Mouse (Mus musculus) liver, adult 2 months (tissue): ENCODE results near the gene Mrpl58. TPM values are rescaled to one million over a fixed set of nuclear protein-coding genes. Genes with fewer than 3 reads are reported as not detected.

ENCODE experiments used
- DNase-seq: peaks from one replicate; pipeline ENCODE4 v3.0.0-alpha.2; 2011; ENCODE audit warnings: low read depth, low spot score; ENCODE audit errors: extremely low read depth
- H3K27ac ChIP-seq: fragments of 200-500 bp; replicated peaks from 2 replicates; pipeline ENCODE4 v1.5.1; 2012; ENCODE audit warnings: low read depth, mild to moderate bottlenecking, control low read depth, inconsistent platforms, low read length; ENCODE audit not compliant: insufficient read depth
- H3K27me3 ChIP-seq: fragments of 200-500 bp; 2 replicates; pipeline ENCODE4 v1.6.1; 2012; ENCODE audit warnings: mild to moderate bottlenecking, moderate library complexity, low read length, inconsistent platforms; ENCODE audit not compliant: control insufficient read depth, insufficient read depth
- H3K36me3 ChIP-seq: fragments of 200-500 bp; 2 replicates; pipeline ENCODE4 v1.6.1; 2012; ENCODE audit warnings: low read length, inconsistent platforms; ENCODE audit not compliant: control insufficient read depth, insufficient read depth
- H3K4me1 ChIP-seq: fragments of 200-500 bp; 2 replicates; pipeline ENCODE4 v1.6.1; 2011; ENCODE audit warnings: low read length; ENCODE audit not compliant: control insufficient read depth, insufficient read depth
- H3K4me3 ChIP-seq: fragments of 200-500 bp; 2 replicates; pipeline ENCODE4 v1.5.1; 2011; ENCODE audit warnings: low read depth, mild to moderate bottlenecking, control low read depth, low read length, moderate library complexity; ENCODE audit not compliant: insufficient read depth
- H3K79me2 ChIP-seq: fragments of 200-500 bp; 2 replicates; pipeline ENCODE4 v1.6.1; 2012; ENCODE audit warnings: inconsistent platforms, mild to moderate bottlenecking, low read length, moderate library complexity; ENCODE audit not compliant: control insufficient read depth, insufficient read depth
- H3K9ac ChIP-seq: fragments of 200-500 bp; 2 replicates; pipeline ENCODE4 v1.6.1; 2012; ENCODE audit warnings: low read depth, mild to moderate bottlenecking, control low read depth, inconsistent platforms, low read length
- CTCF ChIP-seq: fragments of 200-500 bp; IDR thresholded peaks from 2 replicates; pipeline ENCODE4 v1.5.1; 2011; ENCODE audit warnings: low read depth, low read length, control low read depth
- POLR2A ChIP-seq: fragments of 200-500 bp; IDR thresholded peaks from 2 replicates; pipeline ENCODE4 v1.6.1; 2011; ENCODE audit warnings: low read length, control low read depth; ENCODE audit not compliant: insufficient read depth; ENCODE audit errors: extremely low read depth
- WGBS: fragments of 180-500 bp; shearing (Covaris S2); methylation state at CpG from one replicate; pipeline ENCODE4 v1.1.7; 2018; 5-methylcytosine and 5-hydroxymethylcytosine counted together
- polyA plus RNA-seq: library from polyadenylated mRNA; depleted of rRNA; stranded (reverse); fragments of >200 nt; gene quantifications from 2 replicates; pipeline ENCODE4 v1.2.3, GENCODE M21; 2012
- total RNA-seq: library from RNA; depleted of rRNA; stranded (reverse); fragments of >200 nt; gene quantifications from 2 replicates; pipeline ENCODE4 v1.2.3, GENCODE M21; 2014

Gene Mrpl58
- total and polyA plus RNA-seq, 2 experiments: 67.2 to 70.0 TPM

- no peak for TF ChIP-seq CTCF
- TF ChIP-seq POLR2A: no peak
- 88% methylated on average over 1 of the region's 1 CpGs for WGBS
- peaks cover 5% of the 10 kb centered on the region for H3K4me1 ChIP-seq
- no peak overlapping the region for H3K27ac ChIP-seq
- no peak overlapping the region for H3K9ac ChIP-seq
- no peaks in the 10 kb centered on the region for H3K36me3 ChIP-seq
- peaks cover under 1% of the 10 kb centered on the region for H3K27me3 ChIP-seq
- H3K4me3 ChIP-seq: no peak overlapping the region
- no peaks in the 10 kb centered on the region for H3K79me2 ChIP-seq
- no peak for DNase-seq
These were observed 31.5 kb upstream of the Mrpl58 start for GRCm38 (mm10) chr11:115372015-115372414.

GRCm38 (mm10) chr11:115372737-115373136 is 30.8 kb upstream of the Mrpl58 start:
- no peak for DNase-seq
- 58% methylated on average over 2 of the region's 2 CpGs for WGBS
- TF ChIP-seq CTCF: no peak
- TF ChIP-seq POLR2A: no peak
- Histone ChIP-seq H3K27me3 (no peaks in the 10 kb centered on the region), H3K36me3 (no peaks in the 10 kb centered on the region), H3K79me2 (no peaks in the 10 kb centered on the region), H3K4me3 (no peak overlapping the region), H3K9ac (no peak overlapping the region), H3K27ac (no peak overlapping the region), H3K4me1 (peaks cover 4% of the 10 kb centered on the region)

- Histone ChIP-seq H3K27ac (no peak overlapping the region), H3K36me3 (no peaks in the 10 kb centered on the region), H3K79me2 (no peaks in the 10 kb centered on the region), H3K9ac (peak overlapping the region; percentile 26; the same call in 1 of the 2 replicates), H3K4me3 (peak overlapping the region; percentile 54), H3K4me1 (peaks cover 3% of the 10 kb centered on the region; the same call in 1 of the 2 replicates), H3K27me3 (no peaks in the 10 kb centered on the region)
- TF ChIP-seq POLR2A (no peak), CTCF (no peak)
- 2% methylated on average over 30 of the region's 30 CpGs for WGBS
- peak; percentile 39 for DNase-seq
These were observed 29.5 kb upstream of the Mrpl58 start for GRCm38 (mm10) chr11:115373805-115374694.

GRCm38 (mm10) chr11:115374695-115375425 is 28.7 kb upstream of the Mrpl58 start:
- Histone ChIP-seq H3K9ac (no peak overlapping the region), H3K36me3 (no peaks in the 10 kb centered on the region), H3K27me3 (no peaks in the 10 kb centered on the region), H3K4me3 (no peak overlapping the region), H3K27ac (no peak overlapping the region), H3K4me1 (peaks cover 3% of the 10 kb centered on the region; the same call in 1 of the 2 replicates), H3K79me2 (no peaks in the 10 kb centered on the region)
- TF ChIP-seq CTCF (no peak), POLR2A (no peak)
- WGBS: 59% methylated on average over 12 of the region's 12 CpGs
- no peak for DNase-seq

- WGBS: 67% methylated on average over 7 of the region's 7 CpGs
- Histone ChIP-seq H3K79me2 (no peaks in the 10 kb centered on the region), H3K27me3 (no peaks in the 10 kb centered on the region), H3K9ac (no peak overlapping the region), H3K4me1 (peaks cover 3% of the 10 kb centered on the region; the same call in 1 of the 2 replicates), H3K4me3 (no peak overlapping the region), H3K27ac (no peak overlapping the region), H3K36me3 (no peaks in the 10 kb centered on the region)
- no peak for TF ChIP-seq CTCF
- TF ChIP-seq POLR2A: no peak
- DNase-seq: no peak
These were observed 26.8 kb upstream of the Mrpl58 start for GRCm38 (mm10) chr11:115376722-115377121.
